13 mouse cellular contexts compared by ENCODE assay signal in genomic region chr2:167605817-167606744, GRCm38 (mm10). TPM values are rescaled to one million over a fixed set of nuclear protein-coding genes. Genes with fewer than 3 reads are reported as not detected.
DNase-seq lines count a peak whose midpoint lies in the region; ATAC-seq and TF ChIP-seq lines count a peak whose summit lies in the region.
"Had no signal": no experiment of that assay in that cellular context is flagged by ENCODE, and none has a peak within 500 bp of the region (broad histone marks: within the 10 kb centered on the region; RNA-seq: fewer than 3 reads in every experiment).

No protein-coding gene starts in this region.

- WGBS in heart, embryonic 10.5 days, result 67% methylated on average over 17 of the region's 17 CpGs
- WGBS in liver, embryonic 12.5 days (ENCODE audit: insufficient replicate concordance), result 69% methylated on average over 17 of the region's 17 CpGs
- WGBS in liver, embryonic 16.5 days (ENCODE audit: insufficient replicate concordance), result 72% methylated on average over 17 of the region's 17 CpGs

- peaks cover 23% of the 10 kb centered on the region; the same call in 1 of the 2 replicates for H3K27me3 ChIP-seq in heart, embryonic 10.5 days (ENCODE audit: insufficient read depth, poor library complexity, severe bottlenecking)
- peaks cover 21% of the 10 kb centered on the region for H3K27me3 ChIP-seq in liver, embryonic 12.5 days (replicated peaks)
- no peaks in the 10 kb centered on the region for H3K27me3 ChIP-seq in MEL (ENCODE audit: control insufficient read depth in 1 of 2, insufficient read depth in 2 of 2, low read length in 2 of 2)
- no peaks in the 10 kb centered on the region for H3K27me3 ChIP-seq in liver, embryonic 16.5 days (ENCODE audit: control insufficient read depth, insufficient read depth, low read depth, low read length)
- H3K27me3 ChIP-seq: embryonic facial prominence, embryonic 15.5 days; forebrain, embryonic 15.5 days had no signal

- TF ChIP-seq RAD21 in MEL (IDR thresholded peaks at IDR 0.05; ENCODE audit: low read depth, low read length), result no peak

- no peaks in the 10 kb centered on the region for H3K9me3 ChIP-seq in heart, embryonic 10.5 days
- H3K9me3 ChIP-seq in liver, embryonic 12.5 days (replicated peaks), result no peaks in the 10 kb centered on the region
- H3K9me3 ChIP-seq in MEL (replicated peaks; ENCODE audit: insufficient read depth, low read length), result no peaks in the 10 kb centered on the region
- no peaks in the 10 kb centered on the region for H3K9me3 ChIP-seq in liver, embryonic 16.5 days (replicated peaks; ENCODE audit: control insufficient read depth, low read length)
- H3K9me3 ChIP-seq: embryonic facial prominence, embryonic 15.5 days; forebrain, embryonic 15.5 days; hindbrain, embryonic 12.5 days had no signal

- peak overlapping the region; percentile 42; the same call in 1 of the 2 replicates for H3K27ac ChIP-seq in heart, embryonic 10.5 days
- peak overlapping the region; percentile 48; the same call in 1 of the 2 replicates for H3K27ac ChIP-seq in liver, embryonic 12.5 days
- no peak overlapping the region for H3K27ac ChIP-seq in MEL (ENCODE audit: control insufficient read depth, low read depth, low read length)
- peak overlapping the region; percentile 14; the same call in 1 of the 2 replicates for H3K27ac ChIP-seq in liver, embryonic 16.5 days (ENCODE audit: low read length)
- H3K27ac ChIP-seq: embryonic facial prominence, embryonic 15.5 days; forebrain, embryonic 15.5 days; hindbrain, embryonic 12.5 days had no signal

- H3K79me2 ChIP-seq in MEL (ENCODE audit: control insufficient read depth, insufficient read depth, low read length, poor library complexity), result no peaks in the 10 kb centered on the region

- intact Hi-C loops in heart, postnatal 14 days (cut with DNase I), result loop anchor here (1.0 kb wide), 2 partner anchors 69 to 74 kb away; no protein-coding TSS in a partner anchor

- no peak for DNase-seq in heart, embryonic 10.5 days (ENCODE audit: low spot score)
- DNase-seq in heart, postnatal 14 days, result no peak
- DNase-seq in liver, result no peak
- DNase-seq in MEL (ENCODE audit: low read depth, low spot score), result no peak
- no peak for DNase-seq in layer of hippocampus, adult 9-11 months

- no peak for TF ChIP-seq CTCF in MEL (IDR thresholded peaks at IDR 0.05 in 2 of 3, conservative IDR thresholded peaks at IDR 0.05 in 1 of 3; ENCODE audit: control insufficient read depth in 1 of 3, insufficient read depth in 1 of 3, low read depth in 2 of 3, low read length in 3 of 3, poor library complexity in 1 of 3, severe bottlenecking in 1 of 3)

- peaks cover 43% of the 10 kb centered on the region for H3K4me1 ChIP-seq in heart, embryonic 10.5 days
- H3K4me1 ChIP-seq in liver, embryonic 12.5 days, result peaks cover 17% of the 10 kb centered on the region
- H3K4me1 ChIP-seq in MEL (ENCODE audit: control insufficient read depth in 1 of 2, insufficient read depth in 2 of 2, low read length in 2 of 2), result no peaks in the 10 kb centered on the region
- H3K4me1 ChIP-seq in liver, embryonic 16.5 days (ENCODE audit: control insufficient read depth, low read depth, low read length), result peaks cover under 1% of the 10 kb centered on the region
- H3K4me1 ChIP-seq: forebrain, embryonic 15.5 days had no signal

- no peak overlapping the region for H3K9ac ChIP-seq in liver, embryonic 12.5 days
- no peak overlapping the region for H3K9ac ChIP-seq in MEL (ENCODE audit: control insufficient read depth, low read depth, low read length, poor library complexity, severe bottlenecking)
- no peak overlapping the region for H3K9ac ChIP-seq in liver, embryonic 16.5 days (ENCODE audit: low read depth, low read length)
- H3K9ac ChIP-seq: embryonic facial prominence, embryonic 15.5 days; forebrain, embryonic 15.5 days; hindbrain, embryonic 12.5 days had no signal

- no peak overlapping the region for H3K4me3 ChIP-seq in heart, embryonic 10.5 days
- H3K4me3 ChIP-seq in liver, embryonic 12.5 days, result no peak overlapping the region
- H3K4me3 ChIP-seq in MEL (ENCODE audit: control insufficient read depth in 1 of 2, insufficient read depth in 1 of 2, low read depth in 2 of 2, low read length in 2 of 2), result no peak overlapping the region
- H3K4me3 ChIP-seq in liver, embryonic 16.5 days (ENCODE audit: low read depth, low read length), result no peak overlapping the region
- H3K4me3 ChIP-seq: embryonic facial prominence, embryonic 15.5 days; erythroblast, embryonic 14.5 days; forebrain, embryonic 15.5 days; hindbrain, embryonic 12.5 days had no signal

- H3K36me3 ChIP-seq in heart, embryonic 10.5 days, result peaks cover 36% of the 10 kb centered on the region
- H3K36me3 ChIP-seq in liver, embryonic 12.5 days, result peaks cover 40% of the 10 kb centered on the region
- H3K36me3 ChIP-seq in MEL (ENCODE audit: control insufficient read depth in 1 of 2, insufficient read depth in 2 of 2, low read length in 2 of 2), result no peaks in the 10 kb centered on the region; a peak in 1 of 4 replicates
- H3K36me3 ChIP-seq in liver, embryonic 16.5 days (ENCODE audit: control insufficient read depth, insufficient read depth), result peaks cover 24% of the 10 kb centered on the region

- no peak for TF ChIP-seq POLR2A in MEL (IDR thresholded peaks at IDR 0.05; ENCODE audit: control insufficient read depth in 1 of 2, insufficient read depth in 1 of 2, low read depth in 1 of 2, low read length in 2 of 2, poor library complexity in 1 of 2)

- no peak for TF ChIP-seq EP300 in MEL (IDR thresholded peaks at IDR 0.05; ENCODE audit: low read depth in 1 of 2, low read length in 2 of 2)

- peak; percentile 16; the same call in 1 of the 2 replicates for ATAC-seq in liver, embryonic 12.5 days
- ATAC-seq in liver, embryonic 16.5 days (ENCODE audit: low read depth), result no peak

- no peak overlapping the region for H3K4me2 ChIP-seq in liver, embryonic 12.5 days
- H3K4me2 ChIP-seq in liver, embryonic 16.5 days (ENCODE audit: low read depth, low read length), result no peak overlapping the region
- H3K4me2 ChIP-seq: embryonic facial prominence, embryonic 15.5 days; forebrain, embryonic 15.5 days; hindbrain, embryonic 12.5 days had no signal

TF ChIP-seq in MEL, 35 proteins besides CTCF, POLR2A, EP300 and RAD21:
- TF ChIP-seq POLR2AphosphoS2 (IDR thresholded peaks at IDR 0.05; ENCODE audit: low read length), result 0 out of 2 replicates have a peak, but pooled peaks have one; percentile 61
- TF ChIP-seq ETS1 (IDR thresholded peaks at IDR 0.05; ENCODE audit: low read depth, low read length), result no peak
- 0 out of 2 replicates have a peak, but pooled peaks have one; percentile 56 for TF ChIP-seq USF1 (IDR thresholded peaks at IDR 0.05; ENCODE audit: low read depth, low read length)

RNA-seq across cellular contexts. Expression of gene Ube2v1, which starts 25.8 kb away (rescaled TPM):
- polyA plus RNA-seq in heart, embryonic 10.5 days (2016; fragmentation: Nextera tagmentation; extraction: Ambion mirVana), result 312 and 332 TPM in 2 replicates
- 100 to 1,000 TPM in 1 of 2 experiments, 10 to 100 TPM in 1; 93.8 to 102 TPM for total RNA-seq in heart, postnatal 14 days (2021)
- polyA plus RNA-seq in liver, embryonic 12.5 days (2016; fragmentation: Nextera tagmentation; extraction: Ambion mirVana), result 256 and 259 TPM in 2 replicates
- 156 and 164 TPM in 2 replicates for total RNA-seq in MEL (2012; rRNA removed)
- polyA plus RNA-seq in MEL (2012; ENCODE audit: insufficient read depth in 1 of 2, insufficient read length in 2 of 2, low read depth in 1 of 2, low replicate concordance in 2 of 2, missing spikeins in 1 of 2), result 100 to 1,000 TPM in 1 of 2 experiments, not detected in 1; 343 TPM
- polyA plus RNA-seq in liver, embryonic 16.5 days (2015; fragmentation: Nextera tagmentation; extraction: Ambion mirVana), result 168 and 175 TPM in 2 replicates

RNA-seq across cellular contexts. Expression of gene Gm20431, which starts 55.2 kb away (rescaled TPM):
- 0.36 and 3.9 TPM in 2 replicates for polyA plus RNA-seq in heart, embryonic 10.5 days (2016; fragmentation: Nextera tagmentation; extraction: Ambion mirVana)
- 10 to 100 TPM; 20.3 to 22.8 TPM for total RNA-seq in heart, postnatal 14 days (2021)
- 1.8 and 4.8 TPM in 2 replicates for polyA plus RNA-seq in liver, embryonic 12.5 days (2016; fragmentation: Nextera tagmentation; extraction: Ambion mirVana)
- total RNA-seq in MEL (2012; rRNA removed), result 5.2 and 8.1 TPM in 2 replicates
- 1 to 10 TPM in 1 of 2 experiments, not detected in 1; 5.9 TPM for polyA plus RNA-seq in MEL (2012; ENCODE audit: insufficient read depth in 1 of 2, insufficient read length in 2 of 2, low read depth in 1 of 2, low replicate concordance in 2 of 2, missing spikeins in 1 of 2)
- not detected in 2 replicates for polyA plus RNA-seq in liver, embryonic 16.5 days (2015; fragmentation: Nextera tagmentation; extraction: Ambion mirVana)
- total RNA-seq: common myeloid progenitor, adult 5-6 weeks had no signal
- polyA plus RNA-seq: erythroblast, embryonic 14.5 days; inflammation-experienced regulatory T-cells, adult 6 months had no signal
